Mouse (Mus musculus): ENCODE data around the gene Armcx4.
A peak's percentile ranks its signal among the peaks of the same experiment; 100 is the strongest.
"Not testable (repeated sequence)": the region's sequence is repeated elsewhere in the genome, so short reads cannot be mapped to it uniquely, and the experiment has no call there.

The Armcx4 gene

DNA sequence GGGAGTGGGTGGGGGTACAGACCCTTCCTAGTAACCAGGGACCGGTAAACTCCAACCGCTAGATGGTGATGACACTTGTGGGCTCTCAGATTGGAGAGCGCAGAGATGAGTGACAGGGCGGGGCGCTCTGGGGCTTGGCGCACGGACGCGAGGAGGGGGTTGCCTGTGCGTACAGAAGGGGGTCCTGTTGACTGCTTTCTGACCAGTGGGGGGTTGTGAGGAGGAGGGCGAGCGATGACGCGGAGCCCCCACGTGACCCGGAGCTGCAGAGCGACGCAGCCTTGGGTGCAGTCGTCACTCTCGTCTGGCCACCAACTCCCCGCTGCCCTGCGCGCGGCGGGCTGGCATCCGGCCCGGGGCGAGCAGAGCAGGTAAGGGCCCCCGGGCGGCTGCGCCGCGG lies at the start of gene Armcx4:
TSS of gene Armcx4 (plus strand) at position 253 of the 400 bp plus-strand sequence.
- ATAC-seq (ENCODE audit: low TSS enrichment): peak; percentile 89

DNA sequence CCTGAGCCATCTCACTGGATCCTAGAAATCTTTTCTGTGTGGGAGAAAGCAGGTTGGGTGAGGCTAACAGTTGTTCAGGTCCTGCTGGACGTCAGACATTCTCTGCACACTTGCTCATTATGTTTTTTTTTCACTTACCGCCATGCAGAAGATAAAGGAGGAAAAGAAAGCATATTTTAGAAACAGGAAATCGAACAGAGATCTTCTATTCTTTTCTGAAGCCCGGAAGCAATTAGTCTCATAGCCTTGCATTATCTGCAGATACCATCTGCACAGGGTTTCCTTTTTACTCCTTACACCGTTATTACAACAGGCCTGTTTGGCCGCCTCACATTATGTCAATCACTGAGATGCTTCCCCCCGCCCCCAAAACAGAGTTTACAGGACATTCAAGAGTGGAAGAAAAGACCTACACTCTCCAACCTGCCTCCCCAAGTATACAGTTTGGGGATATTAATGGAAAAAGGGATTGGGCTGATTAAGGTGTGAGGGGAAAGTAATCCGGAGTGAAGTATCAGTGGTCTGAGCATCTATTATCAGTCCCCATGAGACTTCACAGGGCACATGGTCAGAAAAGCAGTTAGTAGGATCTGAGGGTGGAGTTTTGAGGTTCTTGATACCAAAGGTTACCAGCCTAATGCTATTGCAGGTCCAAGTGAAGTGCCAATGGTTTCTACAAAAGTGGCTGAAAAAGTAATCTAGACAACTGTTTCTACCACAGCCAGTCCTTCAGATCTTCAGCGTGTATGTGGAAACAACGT lies 45.1 kb upstream of the Armcx4 start:
- no peak for ATAC-seq (ENCODE audit: low TSS enrichment)

DNA sequence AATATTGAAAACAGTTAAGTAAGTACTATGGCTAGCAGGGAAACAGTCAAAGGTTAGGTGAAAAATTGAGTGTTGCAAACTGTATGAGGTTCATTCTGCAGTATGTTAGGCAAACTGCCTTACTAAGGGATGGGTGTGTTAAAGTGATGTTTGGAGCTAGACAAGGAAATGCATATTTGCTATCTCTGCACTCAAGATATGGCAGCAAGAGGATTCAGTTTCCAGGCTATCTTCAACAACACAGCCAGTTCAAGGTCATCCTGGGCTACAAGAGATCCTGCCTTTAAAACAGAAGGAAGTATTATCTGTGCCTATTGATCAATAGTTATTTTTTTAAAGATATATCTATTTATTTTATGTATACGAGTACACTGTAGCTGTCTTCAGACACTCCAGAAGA lies 40.0 kb upstream of the Armcx4 start:
- ATAC-seq (ENCODE audit: low TSS enrichment): no peak

DNA sequence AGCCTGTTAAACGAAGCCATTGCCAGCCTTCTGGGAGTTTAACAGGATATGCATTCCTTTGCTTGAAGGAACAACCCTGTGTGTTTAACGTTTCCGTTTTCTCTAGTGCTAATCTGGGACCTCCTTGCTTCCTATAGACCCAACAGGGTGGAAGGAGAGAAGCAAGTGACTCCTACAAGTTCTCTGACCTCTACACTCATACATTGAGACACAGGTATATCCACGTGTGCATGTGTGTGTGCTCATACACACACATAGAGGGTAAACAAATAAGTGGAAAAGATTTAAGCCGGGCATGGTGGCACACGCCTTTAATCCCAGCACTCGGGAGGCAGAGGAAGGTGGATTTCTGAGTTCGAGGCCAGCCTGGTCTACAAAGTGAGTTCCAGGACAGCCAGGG lies 38.9 kb upstream of the Armcx4 start:
- ATAC-seq (ENCODE audit: low TSS enrichment): no peak

DNA sequence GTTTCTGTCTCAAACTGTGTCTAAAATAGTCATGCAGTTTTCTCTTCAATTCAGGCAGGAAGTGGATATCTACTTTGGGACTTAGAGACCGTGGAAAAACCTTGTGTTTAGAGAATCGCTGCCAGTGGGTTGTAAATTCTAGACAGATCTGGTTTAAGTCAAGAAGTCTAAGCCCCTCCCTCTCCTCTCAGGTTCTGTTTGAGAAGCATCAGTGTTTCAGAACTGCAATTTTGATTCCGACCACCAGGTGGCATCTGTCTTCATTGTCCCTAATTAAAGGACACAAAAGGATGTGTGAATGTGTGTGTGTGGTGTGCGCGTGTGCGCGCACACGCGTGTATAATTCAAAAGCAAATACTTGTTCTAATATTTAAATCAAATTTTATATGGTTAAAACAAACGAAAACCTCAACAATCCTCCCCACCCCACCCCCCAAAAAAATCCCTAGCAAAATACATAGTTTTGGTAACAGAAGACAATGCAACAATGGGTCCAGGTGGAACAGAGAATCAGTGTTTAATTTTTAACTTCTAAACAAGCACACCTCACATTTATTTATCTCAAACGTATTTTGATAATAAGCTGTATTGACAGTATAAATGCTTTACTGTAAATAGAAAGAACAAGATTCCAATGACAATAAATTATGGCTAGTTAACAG lies 38.2 kb upstream of the Armcx4 start:
- ATAC-seq (ENCODE audit: low TSS enrichment): peak; percentile 62; the same call in 1 of the 2 replicates

DNA sequence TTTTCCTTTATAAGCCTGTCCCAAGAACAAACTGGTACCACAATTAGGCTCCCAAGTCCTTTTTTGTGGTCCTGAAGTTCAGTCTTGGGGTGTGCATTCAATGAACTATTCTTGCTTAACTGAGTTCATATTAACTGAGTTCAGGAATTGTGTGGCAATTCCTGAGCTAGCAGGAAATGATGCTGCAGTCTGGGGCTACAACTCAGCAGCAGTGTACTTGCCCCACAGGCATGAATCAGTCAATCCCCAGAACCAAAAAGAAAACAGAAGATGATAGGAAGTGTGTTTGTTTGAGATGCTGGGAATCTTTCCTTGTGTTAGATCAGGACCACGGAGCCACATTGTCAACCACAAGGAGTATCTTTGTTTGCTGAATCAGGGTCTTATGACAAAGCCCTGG lies 34.3 kb upstream of the Armcx4 start:
- no peak for ATAC-seq (ENCODE audit: low TSS enrichment)

DNA sequence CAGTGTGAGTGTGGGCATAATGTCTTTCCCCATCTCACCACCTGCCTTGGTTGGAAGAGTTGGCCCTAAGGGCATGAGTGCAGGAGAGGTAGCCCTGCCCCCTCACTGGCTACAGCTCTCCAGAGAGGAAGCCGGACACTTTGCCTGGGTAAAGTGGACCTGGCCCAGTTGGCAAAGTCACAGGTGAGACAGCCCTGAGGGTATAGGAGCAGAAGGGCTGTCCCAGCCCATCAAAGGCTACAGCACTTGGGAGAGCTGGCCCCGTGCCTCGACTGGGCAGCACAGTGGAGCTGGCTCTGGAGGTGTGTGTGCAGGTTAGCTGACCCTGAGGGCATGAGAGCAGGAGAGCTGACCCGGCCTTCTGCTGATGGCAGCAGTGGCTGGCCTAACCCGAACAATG lies 24.7 kb upstream of the Armcx4 start:
- no peak for ATAC-seq (ENCODE audit: low TSS enrichment)

DNA sequence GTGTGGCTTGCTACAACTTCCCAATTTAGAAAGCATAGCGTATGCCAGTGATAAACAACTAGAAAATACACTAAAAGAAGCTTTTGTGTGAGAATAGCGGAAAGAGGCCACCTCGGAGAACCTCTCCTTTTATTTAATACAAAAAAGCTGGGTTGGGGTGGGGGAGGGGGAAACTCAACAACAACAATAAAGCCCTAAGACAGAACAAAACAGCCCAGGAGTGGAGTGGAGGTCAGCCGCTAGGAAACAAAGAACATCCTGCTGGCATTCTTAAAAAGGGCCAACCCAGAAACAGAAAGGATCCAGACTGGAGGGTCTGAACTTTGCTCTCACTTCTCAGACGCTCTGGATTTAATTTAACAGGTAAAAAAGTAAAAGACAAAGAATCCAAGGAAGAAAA lies 11.3 kb upstream of the Armcx4 start:
- ATAC-seq (ENCODE audit: low TSS enrichment): no peak

DNA sequence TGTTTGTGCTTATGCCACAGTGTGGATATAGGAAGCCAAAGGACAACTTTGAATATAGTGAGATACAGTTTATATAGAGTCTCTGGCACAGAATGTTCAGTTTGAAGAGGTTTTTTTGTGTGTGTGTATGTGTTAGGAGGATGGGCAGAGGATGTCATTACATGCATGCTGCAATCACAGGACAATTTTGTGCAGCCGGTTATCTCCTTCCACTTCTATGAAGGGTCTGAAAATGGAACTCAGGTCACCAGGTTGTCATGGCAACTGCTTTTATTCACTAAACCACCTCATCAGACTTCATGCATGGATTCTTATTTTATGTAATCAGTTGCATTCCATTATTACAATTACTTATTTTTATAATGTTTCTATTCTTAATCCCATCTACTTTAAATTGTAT lies 10.4 kb upstream of the Armcx4 start:
- no peak for ATAC-seq (ENCODE audit: low TSS enrichment)

DNA sequence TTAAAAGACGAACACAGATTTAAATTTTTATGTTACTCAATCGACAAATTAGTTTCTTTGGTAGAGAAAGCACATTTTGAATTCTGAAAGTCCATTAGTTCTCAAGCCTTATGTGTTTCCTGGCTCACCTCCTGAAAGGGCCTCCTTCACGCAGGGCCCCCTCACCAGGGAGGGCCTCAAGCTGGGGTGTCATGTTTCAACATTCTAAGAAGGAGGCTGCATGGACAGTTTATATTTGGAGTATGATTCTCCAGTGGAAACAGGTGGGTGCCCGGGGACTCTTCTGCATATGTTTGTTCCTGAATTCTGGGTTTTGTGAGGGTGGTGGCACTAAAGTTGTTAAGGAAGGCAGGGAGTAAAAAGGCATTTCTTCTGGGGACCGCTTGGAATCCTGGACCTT lies 1.4 kb upstream of the Armcx4 start:
- ATAC-seq (ENCODE audit: low TSS enrichment): no peak

DNA sequence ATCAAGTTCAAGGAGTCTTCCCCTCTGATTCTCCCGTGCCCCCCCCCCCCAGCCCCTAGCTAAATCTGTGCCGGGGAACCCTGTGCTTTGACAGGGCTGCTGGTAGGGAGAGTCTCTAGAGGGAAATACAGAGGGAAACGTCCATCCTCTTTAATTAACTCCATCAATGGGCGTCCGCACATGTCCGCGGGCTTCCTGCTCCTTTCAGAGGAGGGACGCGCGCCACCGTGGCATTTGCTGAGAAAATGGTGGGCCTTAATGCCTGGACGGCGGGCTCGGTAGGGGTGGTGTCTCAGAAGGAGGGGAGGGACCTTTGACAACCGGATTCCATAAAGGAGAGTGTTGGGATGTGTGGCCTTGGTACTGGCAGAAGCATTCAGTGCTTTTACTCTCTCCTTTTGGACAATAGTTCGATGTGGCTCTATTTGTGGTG lies 436 bp downstream of the Armcx4 start:
- ATAC-seq (ENCODE audit: low TSS enrichment): peak; percentile 55

DNA sequence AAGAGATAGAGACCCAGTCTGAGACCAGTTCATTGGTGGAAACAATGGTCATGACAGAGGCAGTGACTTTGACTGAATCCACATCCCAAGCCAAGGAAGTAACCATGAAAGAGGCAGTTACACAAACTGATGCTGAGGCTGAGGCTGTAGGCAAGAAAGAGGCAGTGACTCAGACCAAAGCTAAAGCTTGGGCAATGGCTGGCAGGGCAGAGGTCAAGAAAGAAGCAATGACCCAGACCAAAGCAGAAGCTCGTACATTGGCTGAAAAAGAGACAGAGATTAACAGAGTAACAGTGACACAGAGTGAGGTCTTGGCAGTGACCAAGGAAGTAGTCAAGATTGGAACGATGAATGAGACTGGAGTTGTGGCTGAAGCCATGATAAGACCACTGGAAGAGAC lies 3.4 kb downstream of the Armcx4 start:
- no peak for ATAC-seq (ENCODE audit: low TSS enrichment)

DNA sequence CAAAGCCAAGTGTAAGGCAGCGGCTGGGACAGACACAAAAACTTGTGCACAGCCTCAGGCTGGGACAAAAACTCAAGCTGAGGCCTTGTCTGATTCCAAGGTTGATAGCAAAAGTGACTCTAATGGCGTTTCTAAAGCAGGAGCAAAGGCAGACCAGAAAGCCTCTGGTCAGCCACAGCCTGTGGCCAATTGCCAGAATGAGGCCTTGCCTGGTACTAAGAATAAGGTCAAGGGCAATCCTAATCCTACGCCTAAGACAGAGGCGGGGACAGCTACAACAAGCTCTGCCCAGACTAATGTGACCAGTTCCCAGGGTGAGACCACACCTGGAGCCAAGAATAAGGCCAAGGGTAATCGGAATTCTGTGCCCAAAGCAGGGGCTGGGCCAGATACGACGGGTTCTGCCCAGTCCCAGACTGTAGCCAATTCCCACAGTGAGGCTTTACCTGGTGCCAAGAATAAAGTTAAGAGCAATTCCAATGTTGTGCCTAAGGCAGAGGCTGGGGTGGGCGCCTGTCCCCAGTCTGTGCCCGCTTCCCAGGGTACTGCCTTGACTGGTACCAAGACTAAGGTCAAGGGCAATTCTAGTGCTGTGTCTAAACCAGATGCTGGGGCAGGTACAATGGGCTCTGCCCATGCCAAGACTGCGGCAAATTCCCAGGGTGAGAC lies 4.7 kb downstream of the Armcx4 start:
- ATAC-seq (ENCODE audit: low TSS enrichment): no peak

DNA sequence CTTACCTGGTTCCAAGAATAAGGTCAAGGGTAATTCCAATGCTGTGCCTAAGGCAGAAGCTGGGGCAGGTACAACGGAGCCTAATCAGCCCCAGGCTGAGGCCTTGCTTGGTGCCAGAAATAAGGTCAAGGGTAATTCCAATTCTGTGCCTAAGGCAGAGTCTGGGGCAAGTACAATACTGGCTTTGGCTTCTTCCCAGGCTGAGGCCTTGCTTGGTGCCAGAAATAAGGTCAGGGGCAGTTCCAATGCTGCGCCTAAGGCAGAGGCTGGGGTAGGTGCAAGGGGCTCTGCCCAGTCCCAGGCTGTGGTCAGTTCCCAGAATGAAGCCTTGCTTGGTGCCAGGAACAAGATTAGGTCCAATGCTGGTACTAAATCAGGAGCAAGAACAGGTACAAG lies 5.2 kb downstream of the Armcx4 start:
- no peak for ATAC-seq (ENCODE audit: low TSS enrichment)

DNA sequence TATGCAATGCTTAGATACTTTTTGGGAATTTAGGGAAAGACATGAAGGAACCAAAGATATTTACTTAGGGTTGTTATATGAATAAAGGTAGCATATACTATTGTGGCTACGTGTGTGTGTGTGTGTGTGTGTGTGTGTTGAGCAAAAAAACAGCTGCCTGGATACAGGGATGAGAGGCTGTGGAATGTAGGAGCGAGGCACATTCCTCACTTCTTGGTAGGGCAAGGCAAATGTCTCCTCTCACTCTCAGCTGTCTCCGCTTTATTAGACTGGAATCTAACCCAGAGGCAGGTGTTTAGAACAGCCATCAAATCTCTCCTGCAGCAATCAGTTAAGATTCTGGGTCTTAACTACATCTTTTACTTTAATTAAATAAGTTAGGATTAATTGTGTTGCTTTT lies 30.5 kb downstream of the Armcx4 start:
- ATAC-seq (ENCODE audit: low TSS enrichment): no peak

DNA sequence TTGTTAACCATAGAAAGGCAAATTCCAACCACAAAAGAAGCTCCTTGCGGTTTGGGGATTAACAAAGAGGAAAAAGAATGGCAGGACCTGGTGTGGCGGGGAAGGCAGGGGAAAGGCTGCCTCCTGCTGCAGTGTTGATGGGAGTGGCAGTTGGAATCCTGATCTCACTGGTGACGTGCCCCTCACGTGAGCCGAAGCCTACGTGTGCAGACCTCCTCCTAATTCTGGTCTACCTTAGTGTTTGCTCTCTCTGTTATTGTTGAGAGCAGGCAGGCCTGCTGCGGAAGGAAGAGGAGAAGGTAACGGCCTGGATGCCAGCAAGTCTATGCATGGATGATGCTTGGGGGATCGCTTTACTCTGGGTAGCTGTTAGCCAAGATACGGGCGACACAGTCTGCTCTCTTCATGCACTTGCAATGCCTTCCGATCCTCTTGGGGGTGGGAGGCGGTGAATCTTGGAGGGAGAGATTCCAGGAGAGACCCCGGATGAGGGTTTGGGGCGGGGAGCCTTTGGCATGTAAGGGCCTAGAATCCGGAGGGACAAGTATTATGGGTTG lies 31.5 kb downstream of the Armcx4 start, which contains the start of gene Armcx1:
TSS of gene Armcx1 (plus strand) at position 212 of the 557 bp plus-strand sequence.
- peak; percentile 98 for ATAC-seq (ENCODE audit: low TSS enrichment)

DNA sequence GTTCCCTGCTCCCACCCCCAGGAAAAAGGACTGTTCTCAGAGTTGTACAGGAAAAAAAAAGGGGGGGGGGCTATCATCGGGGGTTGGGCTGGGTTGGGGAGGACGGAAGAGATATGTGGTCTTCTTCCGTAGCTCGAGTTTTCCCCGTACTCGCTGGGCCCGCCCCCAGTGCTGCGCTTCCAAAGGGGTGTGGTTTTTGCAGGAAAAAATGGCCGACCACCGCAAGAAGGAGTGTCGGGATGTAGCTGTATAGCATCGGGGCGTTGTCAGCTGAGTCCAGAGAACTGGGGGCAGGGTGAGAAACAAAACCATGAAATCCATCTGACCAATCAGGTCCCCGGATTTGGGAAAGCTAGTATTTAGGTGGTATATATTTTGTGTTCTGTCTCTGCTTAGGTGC lies 32.2 kb downstream of the Armcx4 start:
- peak; percentile 81 for ATAC-seq (ENCODE audit: low TSS enrichment)

DNA sequence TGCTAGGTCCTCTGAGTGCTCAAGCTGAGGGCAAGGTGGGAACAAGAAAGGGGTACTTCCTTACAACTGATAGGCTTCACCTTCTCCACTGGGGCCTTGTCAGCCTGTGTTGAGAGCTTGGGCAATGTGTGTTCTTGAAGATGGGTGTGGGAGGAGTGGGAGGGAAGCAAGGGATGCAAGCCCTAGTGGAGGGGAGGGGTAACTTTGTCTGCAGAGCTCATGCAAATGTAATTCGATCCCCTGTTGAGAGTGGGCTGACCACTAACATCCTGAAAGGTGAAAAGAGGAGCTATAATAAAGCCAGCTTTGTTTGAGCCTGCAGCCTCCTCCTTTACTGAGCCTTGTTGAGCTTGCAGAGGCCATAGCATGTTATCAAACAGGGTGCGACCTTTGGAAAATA lies 37.4 kb downstream of the Armcx4 start:
- not testable (repeated sequence) for ATAC-seq (ENCODE audit: low TSS enrichment)

DNA sequence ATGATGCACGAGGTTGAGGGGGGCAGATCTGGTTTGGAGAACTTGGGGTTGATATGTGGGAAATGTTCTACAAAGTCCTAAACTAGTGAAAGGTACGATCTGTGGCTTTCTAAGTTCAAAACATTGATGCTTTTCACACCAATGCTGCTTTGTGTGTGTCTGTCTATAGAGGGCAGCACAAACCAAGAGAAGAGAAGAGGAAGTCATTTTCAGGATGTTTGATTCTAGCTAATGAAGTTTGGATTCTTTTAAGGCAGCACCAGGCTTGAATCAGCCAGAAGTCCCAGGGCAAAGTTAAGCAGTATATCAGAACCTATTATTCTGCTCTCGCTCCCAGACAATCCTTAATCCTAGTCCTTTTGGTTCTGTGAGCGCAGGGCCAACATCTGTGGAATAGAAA lies 43.5 kb downstream of the Armcx4 start:
- peak; percentile 78 for ATAC-seq (ENCODE audit: low TSS enrichment)

DNA sequence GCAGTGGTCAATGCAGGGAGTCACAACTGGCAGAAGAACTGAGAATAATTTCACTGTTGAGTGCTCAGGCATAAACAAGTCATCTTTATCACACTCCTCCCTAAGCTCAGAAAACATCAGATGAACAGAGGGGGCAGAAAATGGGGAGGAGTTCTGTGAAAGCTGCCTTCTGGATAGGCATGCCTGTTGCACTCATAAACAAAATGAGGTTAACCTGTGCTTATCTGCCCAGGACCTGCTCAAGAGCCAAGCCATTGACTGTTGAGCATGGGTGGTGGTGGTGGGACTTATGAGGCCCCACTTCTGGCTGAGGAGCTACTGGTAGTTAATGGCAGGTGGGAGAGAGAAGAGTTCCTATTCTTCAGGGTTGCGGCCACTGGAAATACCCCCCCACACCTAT lies 51.5 kb downstream of the Armcx4 start:
- ATAC-seq (ENCODE audit: low TSS enrichment): no peak

DNA sequence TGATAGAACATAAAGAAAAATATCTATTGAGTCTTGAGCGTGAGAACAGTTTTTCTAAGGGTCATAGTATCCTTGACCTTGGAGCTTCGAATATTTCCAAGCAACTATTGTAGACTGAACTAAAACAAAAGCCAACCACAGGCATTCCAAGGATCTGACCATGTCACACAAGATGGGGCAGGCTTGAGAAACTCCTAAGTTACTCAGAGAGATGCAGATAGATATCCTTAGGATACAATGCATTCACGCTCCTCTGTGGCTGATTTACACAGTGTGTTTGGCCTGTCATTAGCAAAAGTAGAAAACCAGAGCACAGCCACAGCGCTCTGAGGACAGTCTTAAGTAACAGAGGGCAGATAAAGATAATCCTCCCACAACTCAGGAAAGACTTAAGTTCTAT lies 52.8 kb downstream of the Armcx4 start:
- ATAC-seq (ENCODE audit: low TSS enrichment): no peak

DNA sequence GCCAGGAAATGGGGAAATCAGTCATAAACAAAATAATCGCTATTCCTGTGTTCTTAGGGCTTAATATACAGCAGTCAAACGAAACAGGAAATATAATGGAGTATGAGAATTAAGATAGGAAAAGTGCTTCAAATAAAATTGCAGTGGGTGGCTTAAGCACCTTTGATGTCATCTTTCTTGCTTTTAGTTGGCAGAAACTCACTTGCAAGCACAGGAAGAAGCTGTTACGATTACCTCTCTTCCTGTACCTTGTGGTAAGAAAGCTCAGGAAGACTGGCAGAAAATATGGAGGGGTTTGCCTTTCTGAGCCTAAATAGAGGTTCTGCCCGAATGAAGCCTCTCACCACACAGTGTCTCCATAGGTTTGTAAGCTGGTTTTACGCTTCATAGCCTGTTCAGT lies 55.5 kb downstream of the Armcx4 start:
- no peak for ATAC-seq (ENCODE audit: low TSS enrichment)

All from frontal cortex, adult (tissue).